Mouse (Mus musculus) stomach, postnatal 0 days (tissue): ENCODE measurements around the gene Agxt. TPM values are rescaled to one million over a fixed set of nuclear protein-coding genes. Genes with fewer than 3 reads are reported as not detected.

ENCODE experiments used
- ATAC-seq: fragments of 200-750 bp; cut with Nextera tagmentation; 2 replicates; pipeline ENCODE4 v1.8.0; 2017; ENCODE audit not compliant: low FRiP score, low TSS enrichment
- DNase-seq: peaks from one replicate; pipeline ENCODE4 v3.0.0-alpha.2; 2016; ENCODE audit warnings: low spot score
- H3K27ac ChIP-seq: fragments of 300-500 bp; sonication (generic); replicated peaks from 2 replicates; pipeline ENCODE4 v1.5.1; 2014; ENCODE audit warnings: mild to moderate bottlenecking, control low read depth
- H3K27me3 ChIP-seq: fragments of 300-500 bp; sonication (generic); 2 replicates; pipeline ENCODE4 v1.6.1; 2014; ENCODE audit warnings: low read length; ENCODE audit not compliant: control insufficient read depth, insufficient read depth
- H3K36me3 ChIP-seq: fragments of 300-500 bp; sonication (generic); 2 replicates; pipeline ENCODE4 v1.6.1; 2014; ENCODE audit warnings: low read length, mixed read lengths; ENCODE audit not compliant: control insufficient read depth, insufficient read depth
- H3K4me1 ChIP-seq: fragments of 300-500 bp; sonication (generic); replicated peaks from 2 replicates; pipeline ENCODE4 v1.6.1; 2014; ENCODE audit warnings: antibody characterized with exemption; ENCODE audit not compliant: control insufficient read depth, insufficient read depth
- H3K4me2 ChIP-seq: fragments of 300-500 bp; sonication (generic); replicated peaks from 2 replicates; pipeline ENCODE4 v1.6.1; 2014; ENCODE audit warnings: low read depth, mild to moderate bottlenecking, control low read depth, moderate library complexity
- H3K4me3 ChIP-seq: fragments of 300-500 bp; sonication (generic); 2 replicates; pipeline ENCODE4 v1.5.1; 2014; ENCODE audit warnings: low read depth, low read length, control low read depth
- H3K9ac ChIP-seq: fragments of 300-500 bp; sonication (generic); 2 replicates; pipeline ENCODE4 v1.6.1; 2014; ENCODE audit warnings: mild to moderate bottlenecking, low read length, control low read depth, mixed read lengths
- H3K9me3 ChIP-seq: fragments of 300-500 bp; sonication (generic); 2 replicates; pipeline ENCODE4 v1.6.1; 2016; ENCODE audit warnings: low read length; ENCODE audit not compliant: control insufficient read depth
- CTCF ChIP-seq: IDR thresholded peaks from 2 replicates; pipeline ENCODE4 v1.5.1; 2016; ENCODE audit warnings: antibody characterized with exemption, low read depth, mild to moderate bottlenecking, moderate library complexity
- EP300 ChIP-seq: optimal IDR thresholded peaks from 2 replicates; pipeline ENCODE3; 2016; ENCODE audit warnings: antibody characterized with exemption
- WGBS: fragments of 180-500 bp; shearing (Covaris S2); extraction: QIAGEN DNeasy Blood & Tissue Kit; methylation state at CpG from one replicate; pipeline ENCODE4 v1.1.7; 2014; 5-methylcytosine and 5-hydroxymethylcytosine counted together
- polyA plus RNA-seq: library from polyadenylated mRNA; unstranded; fragments of >200 nt; fragmentation: Nextera tagmentation; extraction: Ambion mirVana; gene quantifications from 2 replicates; pipeline ENCODE4 v1.2.1, GENCODE M21; 2015

Agxt gene
- polyA plus RNA-seq, 1 experiment from 2014 or later, result 0.55 TPM

DNA sequence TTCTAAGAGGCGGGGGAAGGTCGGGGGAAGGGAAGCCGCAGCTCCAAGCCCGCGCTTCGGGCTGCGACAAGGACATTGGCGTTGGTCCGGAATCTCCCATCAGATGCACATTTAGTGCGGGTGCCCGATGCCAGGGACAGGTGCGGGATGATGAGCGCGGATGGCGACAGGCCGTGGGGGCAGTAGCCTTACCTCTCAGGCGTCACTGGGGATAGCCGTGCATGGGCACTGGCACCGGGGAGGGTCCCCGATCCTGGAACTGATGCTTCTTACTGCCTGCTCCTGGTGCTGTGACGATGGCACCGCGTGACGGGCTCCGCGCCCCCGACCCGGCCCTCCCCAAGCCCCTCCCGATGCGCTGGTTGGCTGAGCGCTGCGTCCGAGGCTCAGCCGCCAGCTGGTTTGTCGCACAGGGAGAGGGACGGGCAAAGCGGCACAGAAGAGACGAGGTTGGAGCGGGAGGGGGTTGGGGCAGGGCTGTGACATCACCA, 33.4 kb upstream of the Agxt start, which contains the start of gene Kif1a:
Kif1a (minus strand) TSS at position 381 of the 491 bp plus-strand sequence.
- Histone ChIP-seq H3K27ac (no peak within 1 kb of the TSS), H3K4me3 (peak within 1 kb of the TSS; percentile 48), H3K4me2 (peak within 1 kb of the TSS; percentile 78), H3K9me3 (no peaks in the 10 kb centered on the region), H3K9ac (peak within 1 kb of the TSS; percentile 53), H3K4me1 (peaks cover 3% of the 10 kb centered on the region; the same call in 1 of the 2 replicates), H3K36me3 (no peaks in the 10 kb centered on the region), H3K27me3 (peaks cover 7% of the 10 kb centered on the region; the same call in 1 of the 2 replicates)
- DNase-seq, result peak; percentile 37
- TF ChIP-seq EP300 (no peak), CTCF (no peak)
- ATAC-seq, result peak; percentile 67
- WGBS, result under 1% methylated on average over 39 of the region's 39 CpGs

DNA sequence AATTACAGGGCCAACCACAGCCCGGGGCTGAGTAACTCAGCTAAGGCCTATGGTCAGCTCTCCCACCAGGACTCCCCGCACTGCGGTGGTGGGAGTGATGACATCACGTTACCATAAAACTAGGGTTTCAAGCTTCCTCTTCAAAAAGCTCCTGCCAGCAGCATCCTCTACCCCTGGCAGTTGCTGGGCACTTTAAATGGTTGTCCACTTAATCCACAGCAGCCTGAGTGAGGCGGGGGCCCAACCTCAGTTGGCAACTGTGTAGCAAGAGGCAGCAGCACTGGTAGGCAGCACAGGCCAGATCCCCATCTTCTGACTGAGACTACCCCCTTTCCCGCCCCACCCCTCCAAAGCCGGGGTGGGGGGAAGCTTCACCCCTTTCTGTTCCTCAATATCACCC, 32.3 kb upstream of the Agxt start:
- H3K9me3 ChIP-seq, result no peaks in the 10 kb centered on the region
- H3K4me3 ChIP-seq, result no peak overlapping the region
- no peaks in the 10 kb centered on the region for H3K36me3 ChIP-seq
- no peak overlapping the region for H3K9ac ChIP-seq
- peaks cover 7% of the 10 kb centered on the region; the same call in 1 of the 2 replicates for H3K27me3 ChIP-seq
- H3K4me2 ChIP-seq, result no peak overlapping the region
- H3K27ac ChIP-seq, result no peak overlapping the region
- ATAC-seq (no peak), DNase-seq (no peak)
- peaks cover 3% of the 10 kb centered on the region; the same call in 1 of the 2 replicates for H3K4me1 ChIP-seq
- TF ChIP-seq CTCF, result no peak
- TF ChIP-seq EP300, result no peak
- 72% methylated on average over 7 of the region's 7 CpGs for WGBS

DNA sequence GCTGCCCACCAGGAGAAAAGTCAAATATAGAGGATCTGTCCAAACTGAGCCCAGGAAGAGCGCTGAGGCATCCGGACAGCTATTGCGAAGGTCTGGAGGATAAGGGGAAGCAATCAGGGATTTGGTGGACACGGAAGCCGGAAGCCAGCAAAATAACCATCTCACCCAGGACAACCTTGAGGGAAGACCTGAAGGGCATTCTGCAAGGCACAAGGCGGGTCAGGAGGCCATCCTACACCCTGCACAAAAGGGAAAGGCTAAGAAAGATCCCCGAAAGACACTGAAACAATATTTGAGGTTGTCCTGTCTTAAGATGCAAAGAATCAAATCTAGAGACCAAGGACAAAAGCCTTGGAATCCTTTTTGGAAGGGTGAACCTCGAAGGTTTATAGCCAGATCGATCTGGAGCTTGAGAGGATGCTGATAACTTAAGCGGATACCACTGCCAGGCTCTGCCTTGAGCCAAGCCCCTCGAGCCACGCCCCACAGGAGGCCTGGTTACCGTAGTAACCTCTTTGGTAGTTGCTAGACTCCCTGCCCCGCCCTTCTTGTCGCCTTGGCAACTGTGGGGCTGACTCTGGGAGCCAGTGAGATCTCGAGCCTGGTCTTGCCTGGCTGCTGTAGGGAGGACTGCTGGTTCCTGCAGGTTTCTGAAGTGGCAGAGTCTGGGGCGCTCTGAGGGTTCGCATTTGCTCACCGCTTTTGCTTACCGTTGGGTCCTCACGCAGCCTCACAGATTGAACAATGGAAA, 20.2 kb upstream of the Agxt start:
- H3K27me3 ChIP-seq, result no peaks in the 10 kb centered on the region
- WGBS, result 25% methylated on average over 21 of the region's 21 CpGs
- no peak overlapping the region for H3K27ac ChIP-seq
- no peaks in the 10 kb centered on the region for H3K4me1 ChIP-seq
- no peaks in the 10 kb centered on the region for H3K36me3 ChIP-seq
- peak; percentile 83 for DNase-seq
- peak; percentile 90 for ATAC-seq
- no peaks in the 10 kb centered on the region for H3K9me3 ChIP-seq
- TF ChIP-seq EP300, result no peak
- 0 out of 2 replicates have a peak, but pooled peaks have one; percentile 2 for TF ChIP-seq CTCF
- peak overlapping the region; percentile 41; the same call in 1 of the 2 replicates for H3K9ac ChIP-seq
- peak overlapping the region; percentile 27 for H3K4me3 ChIP-seq
- H3K4me2 ChIP-seq, result peak overlapping the region; percentile 55

DNA sequence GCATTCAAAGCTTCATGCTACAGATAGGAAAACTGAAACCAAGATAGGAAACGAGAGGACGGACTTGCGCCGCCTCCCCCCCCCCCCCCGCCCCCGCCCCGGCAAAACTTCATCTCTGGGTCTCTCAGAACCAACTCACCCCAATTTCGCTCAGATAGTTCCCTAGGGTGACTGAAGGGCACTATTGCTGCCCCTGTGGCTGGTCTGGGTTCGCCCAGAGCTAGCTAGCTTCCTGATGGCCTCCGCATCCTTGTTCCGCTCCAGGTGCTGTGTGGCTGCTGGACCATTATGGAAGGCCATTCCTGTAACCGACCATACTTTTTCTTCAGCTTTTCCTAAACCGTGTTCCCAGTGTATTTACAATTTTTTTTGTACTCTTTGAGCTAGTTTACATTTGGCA, 19.6 kb upstream of the Agxt start:
- Histone ChIP-seq H3K4me2 (peak overlapping the region; percentile 55), H3K9ac (peak overlapping the region; percentile 41; the same call in 1 of the 2 replicates), H3K36me3 (no peaks in the 10 kb centered on the region), H3K9me3 (no peaks in the 10 kb centered on the region), H3K4me3 (peak overlapping the region; percentile 27), H3K4me1 (no peaks in the 10 kb centered on the region), H3K27ac (no peak overlapping the region), H3K27me3 (no peaks in the 10 kb centered on the region)
- TF ChIP-seq CTCF, result no peak
- ATAC-seq, result no peak
- 21% methylated on average over 12 of the region's 13 CpGs for WGBS
- DNase-seq, result no peak

DNA sequence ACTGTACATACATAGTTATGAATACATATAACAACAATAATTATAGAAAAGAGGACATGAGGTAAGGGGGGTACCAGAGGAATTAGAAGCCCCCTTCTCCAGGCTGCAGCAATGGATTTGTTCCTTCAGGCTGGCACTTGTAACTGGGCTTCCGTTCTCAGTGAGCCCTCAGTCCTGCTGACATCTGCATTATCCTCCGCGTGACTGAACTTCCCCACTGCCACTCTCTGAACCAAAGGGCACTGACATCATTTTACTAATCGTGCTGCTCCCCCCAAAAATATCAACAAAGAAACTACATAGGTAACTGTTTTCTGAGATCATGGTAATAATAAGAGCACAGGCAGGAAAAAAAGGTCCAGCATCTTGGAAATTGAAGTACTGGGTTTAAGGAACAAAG, 16.2 kb upstream of the Agxt start:
- Histone ChIP-seq H3K27me3 (no peaks in the 10 kb centered on the region), H3K9ac (no peak overlapping the region), H3K4me3 (no peak overlapping the region), H3K4me2 (no peak overlapping the region), H3K9me3 (no peaks in the 10 kb centered on the region), H3K4me1 (no peaks in the 10 kb centered on the region), H3K27ac (no peak overlapping the region), H3K36me3 (no peaks in the 10 kb centered on the region)
- DNase-seq, result no peak
- no peak for TF ChIP-seq CTCF
- TF ChIP-seq EP300, result no peak
- WGBS, result 40% methylated on average over 4 of the region's 4 CpGs
- ATAC-seq, result no peak
